Mouse (Mus musculus) thymus, postnatal 4 days (tissue): Measurements from ENCODE around the gene Tmem220.

ENCODE experiments used
- DNase-seq: peaks from one replicate; pipeline ENCODE4 v3.0.0; 2021

Tmem220 gene

DNA sequence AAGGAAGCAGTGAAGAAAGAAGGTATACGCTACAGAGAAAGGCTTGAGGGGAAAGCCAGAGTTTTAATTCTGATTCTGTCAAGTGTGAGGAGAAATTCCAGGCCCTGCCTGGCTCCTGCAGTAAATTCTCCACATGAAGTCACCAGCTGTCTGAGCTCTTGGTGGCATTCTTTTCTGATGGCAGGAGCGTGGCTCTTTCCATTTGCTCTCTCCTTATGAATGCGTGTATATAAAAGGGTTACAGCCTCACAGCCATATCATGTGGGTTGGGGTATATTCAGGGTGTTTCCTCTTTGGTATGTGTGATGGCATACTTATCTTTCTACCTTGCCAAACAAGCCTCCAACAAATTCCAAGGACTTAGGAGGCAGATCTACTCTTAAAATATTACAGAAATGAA lies 37.8 kb downstream of the Tmem220 start:
- no peak for DNase-seq

- DNase-seq, result no peak
Measured at GRCm38 (mm10) chr11:67067741-67068140, 42.8 kb downstream of the Tmem220 start.

DNA sequence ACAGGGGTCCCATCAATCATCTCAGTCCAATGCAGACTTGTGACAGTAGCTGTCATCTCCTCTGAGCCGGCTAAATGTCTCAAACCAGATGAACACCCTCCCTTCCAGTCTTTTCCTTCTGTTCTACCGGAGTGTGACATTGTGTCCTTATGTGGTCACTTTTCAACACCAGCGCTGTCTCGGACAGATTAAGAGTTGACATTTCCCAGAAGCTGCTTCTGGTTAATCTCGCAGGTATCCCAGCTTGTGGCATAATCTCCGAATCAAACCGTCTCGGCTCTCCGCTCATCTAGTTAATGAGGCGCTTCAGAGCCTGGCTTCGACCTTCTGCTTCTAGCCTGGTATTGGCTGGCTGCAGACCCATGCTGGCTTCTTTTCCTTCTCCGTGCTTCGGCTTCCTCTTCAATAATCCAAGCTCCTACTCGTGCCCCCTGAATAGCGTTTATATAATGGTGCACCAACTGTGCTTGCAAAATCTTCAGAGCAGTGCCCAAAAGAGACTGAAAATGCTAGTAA lies 47.7 kb downstream of the Tmem220 start:
- no peak for DNase-seq

DNA sequence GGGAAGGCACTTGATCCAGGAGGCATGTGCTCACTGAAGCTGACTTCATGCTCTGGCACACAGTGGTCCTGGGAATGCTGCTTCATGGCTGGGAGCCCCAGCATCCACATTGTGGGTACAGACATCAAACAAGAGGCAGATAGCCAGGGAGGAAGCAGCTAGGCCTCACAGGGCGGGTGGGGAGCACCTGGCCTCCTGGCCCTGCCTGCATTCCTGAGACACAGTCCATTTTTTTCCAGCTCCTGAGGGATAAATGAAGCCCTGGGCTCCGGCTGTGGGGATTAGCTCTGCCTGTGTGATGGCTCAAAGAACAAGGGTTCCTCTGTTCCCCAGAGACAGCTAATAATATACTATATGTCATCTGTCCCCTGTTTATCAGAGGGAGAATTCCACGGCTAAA lies 50.1 kb downstream of the Tmem220 start:
- DNase-seq, result no peak

DNA sequence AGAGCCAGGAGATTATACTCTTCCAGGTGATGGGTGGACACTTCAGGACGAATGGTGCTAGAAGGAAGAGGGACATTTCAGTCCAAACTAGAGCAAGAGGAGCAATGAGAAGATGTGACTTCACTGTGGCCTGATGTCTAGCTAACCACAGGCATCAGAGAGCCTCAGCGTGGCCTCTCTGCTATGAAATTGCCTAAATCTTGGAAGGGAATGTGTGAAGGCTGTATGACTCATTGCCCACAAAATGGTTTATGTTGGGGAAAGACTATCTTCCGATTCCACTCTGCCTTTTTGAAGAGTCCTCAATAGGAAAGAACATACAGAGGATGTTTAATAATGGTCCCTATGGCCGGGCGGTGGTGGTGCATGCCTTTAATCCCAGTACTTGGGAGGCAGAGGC lies 51.8 kb downstream of the Tmem220 start:
- no peak for DNase-seq

DNA sequence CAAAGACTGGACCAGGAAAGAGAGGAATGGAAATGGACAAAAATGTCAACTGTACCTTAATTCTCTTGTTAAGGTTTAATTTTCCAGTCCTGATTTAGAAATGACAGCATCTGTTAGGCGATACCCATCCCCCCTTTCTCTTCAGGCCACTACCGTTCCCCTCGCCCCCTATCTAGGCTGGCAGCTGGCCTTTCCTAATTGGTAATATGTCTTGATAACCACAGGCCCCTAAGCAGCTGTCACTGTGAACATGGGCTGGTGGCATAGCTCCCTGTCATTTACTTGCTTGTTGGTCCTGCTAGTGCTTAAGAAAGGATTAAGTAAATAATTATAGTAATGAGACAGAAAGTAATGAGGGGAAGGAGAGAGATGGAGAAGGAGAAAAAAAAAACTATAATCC lies 52.5 kb downstream of the Tmem220 start:
- DNase-seq, result no peak

DNA sequence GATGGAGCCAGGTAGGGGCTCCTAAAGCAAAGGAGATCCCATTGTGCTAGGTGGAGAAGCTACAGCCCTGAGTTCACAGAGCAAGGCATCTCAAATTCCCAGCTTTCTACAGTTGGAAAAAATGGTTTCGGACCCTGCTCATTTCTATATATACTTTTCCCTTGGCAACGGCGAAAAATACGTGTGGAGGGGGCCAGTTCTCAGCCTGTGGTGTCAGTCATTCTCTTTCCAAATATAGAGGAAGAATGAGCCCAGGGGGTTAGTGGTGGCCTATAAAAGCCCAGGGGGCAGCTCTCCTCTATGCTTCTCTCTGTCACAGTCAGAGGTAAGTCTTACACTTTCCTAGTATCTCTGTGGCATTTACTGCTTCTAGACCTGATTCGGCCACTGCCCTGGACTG lies 53.0 kb downstream of the Tmem220 start, which contains the start of gene Myh3:
Myh3 (plus strand) TSS at position 301 of the 400 bp plus-strand sequence.
- DNase-seq, result no peak

- no peak for DNase-seq
Measured at GRCm38 (mm10) chr11:67078888-67079287, 53.9 kb downstream of the Tmem220 start.

- no peak for DNase-seq
Measured at GRCm38 (mm10) chr11:67079740-67080139, 54.8 kb downstream of the Tmem220 start.

DNA sequence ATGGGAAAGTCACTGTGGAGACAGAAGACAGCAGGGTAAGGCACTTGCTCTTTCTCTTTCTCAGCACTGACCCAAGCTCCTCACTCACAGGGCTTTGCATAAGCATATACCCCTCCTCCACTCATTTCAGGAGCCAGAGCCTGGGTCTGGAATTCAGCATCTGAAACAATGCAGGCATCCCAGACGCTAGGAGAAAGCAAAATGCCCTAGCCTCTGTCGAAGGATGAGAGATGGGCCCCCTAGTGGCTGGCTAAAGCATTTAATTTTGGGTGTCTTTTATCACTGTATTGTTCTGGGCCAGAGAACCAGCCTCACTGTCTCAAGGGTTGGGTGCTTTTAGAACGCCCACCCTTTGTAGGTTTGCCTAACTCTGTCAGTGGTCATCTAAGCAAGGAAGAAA lies 55.2 kb downstream of the Tmem220 start:
- DNase-seq, result peak; percentile 68

DNA sequence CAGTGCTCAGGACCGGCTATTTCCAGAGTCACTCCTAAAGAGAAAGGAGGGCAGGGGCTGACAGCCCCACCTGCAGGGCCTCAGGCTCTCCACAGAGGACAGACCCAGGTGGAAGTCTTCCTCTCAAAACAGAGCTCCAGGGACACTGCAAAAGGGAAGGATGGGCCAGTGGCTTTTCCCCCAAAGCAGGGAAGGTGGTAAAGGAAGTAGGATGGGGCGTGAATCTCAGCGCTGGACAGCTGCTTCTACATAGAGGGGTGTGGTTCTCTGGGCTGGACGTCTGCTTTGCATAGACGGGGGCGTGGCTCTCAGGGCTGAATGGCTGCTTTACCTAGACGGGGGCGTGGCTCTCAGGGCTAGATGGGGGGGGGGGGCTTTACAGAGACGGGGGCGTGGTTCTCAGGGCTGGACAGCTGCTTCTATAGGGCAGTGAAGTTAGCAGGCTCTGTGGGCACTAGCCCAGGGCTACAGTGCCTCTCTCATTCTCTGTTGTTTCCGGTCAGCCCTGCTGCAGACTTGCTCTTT lies 56.2 kb downstream of the Tmem220 start:
- DNase-seq, result no peak

GRCm38 (mm10) chr11:67082188-67082587 lies 57.2 kb downstream of the Tmem220 start:
- no peak for DNase-seq

DNA sequence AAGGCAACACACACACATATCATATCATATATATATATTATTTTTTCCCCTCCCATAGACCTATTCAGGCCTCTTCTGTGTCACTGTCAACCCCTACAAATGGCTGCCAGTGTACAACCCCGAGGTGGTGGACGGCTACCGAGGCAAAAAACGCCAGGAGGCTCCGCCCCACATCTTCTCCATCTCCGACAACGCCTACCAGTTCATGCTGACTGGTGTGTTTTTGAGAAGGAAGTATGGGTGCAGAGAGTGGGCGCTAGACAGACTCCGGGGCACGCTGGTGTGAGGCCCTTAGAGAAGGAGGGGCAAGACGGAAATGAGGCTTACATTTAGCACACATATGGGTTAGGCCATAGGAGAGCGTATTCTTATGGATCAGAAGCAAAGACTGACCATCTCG lies 57.8 kb downstream of the Tmem220 start:
- no peak for DNase-seq

GRCm38 (mm10) chr11:67083239-67083638 lies 58.3 kb downstream of the Tmem220 start:
- DNase-seq, result no peak

- no peak for DNase-seq
Measured at GRCm38 (mm10) chr11:67083712-67084340, 58.9 kb downstream of the Tmem220 start.
